Mouse (Mus musculus) limb, embryonic 13.5 days (tissue): ENCODE data around the gene Sardh. TPM values are rescaled to one million over a fixed set of nuclear protein-coding genes. Genes with fewer than 3 reads are reported as not detected.

Experiments
- ATAC-seq: fragments of 200-750 bp; cut with Nextera tagmentation; 2 replicates; pipeline ENCODE4 v1.8.0; 2017; ENCODE audit warnings: low read depth, moderate number of reproducible peaks, moderate TSS enrichment; ENCODE audit not compliant: low FRiP score
- H3K27ac ChIP-seq: fragments of 300-500 bp; sonication (generic); 2 replicates; pipeline ENCODE4 v1.5.1; 2015; ENCODE audit warnings: inconsistent platforms, mild to moderate bottlenecking, moderate library complexity
- H3K27me3 ChIP-seq: fragments of 300-500 bp; sonication (generic); 2 replicates; pipeline ENCODE4 v1.6.1; 2015; ENCODE audit warnings: mild to moderate bottlenecking, inconsistent platforms
- H3K36me3 ChIP-seq: fragments of 300-500 bp; sonication (generic); 2 replicates; pipeline ENCODE4 v1.6.1; 2015; ENCODE audit warnings: inconsistent platforms, mild to moderate bottlenecking, moderate library complexity
- H3K4me1 ChIP-seq: fragments of 300-500 bp; sonication (generic); 2 replicates; pipeline ENCODE4 v1.6.1; 2015; ENCODE audit warnings: inconsistent platforms
- H3K4me2 ChIP-seq: fragments of 300-500 bp; sonication (generic); replicated peaks from 2 replicates; pipeline ENCODE4 v1.6.1; 2015; ENCODE audit warnings: inconsistent platforms, mild to moderate bottlenecking, moderate library complexity
- H3K4me3 ChIP-seq: fragments of 300-500 bp; sonication (generic); 2 replicates; pipeline ENCODE4 v1.5.1; 2015; ENCODE audit warnings: moderate library complexity, mild to moderate bottlenecking, inconsistent platforms
- H3K9ac ChIP-seq: fragments of 300-500 bp; sonication (generic); 2 replicates; pipeline ENCODE4 v1.6.1; 2015; ENCODE audit warnings: mild to moderate bottlenecking, inconsistent platforms
- H3K9me3 ChIP-seq: fragments of 300-500 bp; sonication (generic); 2 replicates; pipeline ENCODE4 v1.6.1; 2016; ENCODE audit warnings: inconsistent platforms
- WGBS: fragments of 180-500 bp; shearing (Covaris S2); methylation state at CpG from one replicate; pipeline ENCODE4 v1.1.7; 2015; 5-methylcytosine and 5-hydroxymethylcytosine counted together
- polyA plus RNA-seq: library from polyadenylated mRNA; unstranded; fragments of >200 nt; fragmentation: Nextera tagmentation; extraction: Ambion mirVana; gene quantifications from 2 replicates; pipeline ENCODE4 v1.2.1, GENCODE M21; 2015

The Sardh gene
- polyA plus RNA-seq, 1 experiment from 2014 or later, result 8.6 TPM

DNA sequence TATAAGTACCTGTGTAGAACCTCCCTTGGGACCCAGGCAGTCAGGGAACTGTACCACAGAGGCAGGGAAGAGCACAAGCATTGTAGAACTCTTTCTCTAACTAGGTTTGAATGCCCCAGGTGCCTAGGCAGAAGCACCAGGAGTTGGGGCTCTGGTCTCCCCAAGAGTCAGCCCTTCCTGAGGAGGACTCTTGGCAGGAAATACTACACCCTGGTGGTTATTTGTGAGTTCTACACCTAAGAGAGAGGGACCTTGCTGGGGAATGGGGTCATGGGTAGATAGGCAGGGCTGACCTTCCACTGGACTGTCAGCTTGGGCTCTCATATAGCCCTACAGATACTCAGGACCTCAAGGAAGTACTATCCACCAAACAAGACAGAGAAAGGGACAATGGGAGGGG, 3.3 kb upstream of the Sardh start:
- ATAC-seq, result no peak
- Histone ChIP-seq H3K9me3 (no peaks in the 10 kb centered on the region), H3K9ac (no peak overlapping the region), H3K36me3 (no peaks in the 10 kb centered on the region), H3K27me3 (no peaks in the 10 kb centered on the region), H3K4me2 (no peak overlapping the region), H3K4me1 (peaks cover 17% of the 10 kb centered on the region), H3K4me3 (no peak overlapping the region), H3K27ac (no peak overlapping the region)

GRCm38 (mm10) chr2:27247487-27247863, 662 bp downstream of the Sardh start:
- WGBS, result 51% methylated on average over 2 of the region's 2 CpGs
- Histone ChIP-seq H3K9me3 (no peaks in the 10 kb centered on the region), H3K4me2 (peak overlapping the region; percentile 53), H3K36me3 (no peaks in the 10 kb centered on the region), H3K4me1 (peaks cover 19% of the 10 kb centered on the region), H3K27me3 (no peaks in the 10 kb centered on the region), H3K27ac (peak overlapping the region; percentile 72; the same call in 1 of the 2 replicates), H3K4me3 (no peak overlapping the region), H3K9ac (no peak overlapping the region)
- no peak; the same call in 1 of the 2 replicates for ATAC-seq

DNA sequence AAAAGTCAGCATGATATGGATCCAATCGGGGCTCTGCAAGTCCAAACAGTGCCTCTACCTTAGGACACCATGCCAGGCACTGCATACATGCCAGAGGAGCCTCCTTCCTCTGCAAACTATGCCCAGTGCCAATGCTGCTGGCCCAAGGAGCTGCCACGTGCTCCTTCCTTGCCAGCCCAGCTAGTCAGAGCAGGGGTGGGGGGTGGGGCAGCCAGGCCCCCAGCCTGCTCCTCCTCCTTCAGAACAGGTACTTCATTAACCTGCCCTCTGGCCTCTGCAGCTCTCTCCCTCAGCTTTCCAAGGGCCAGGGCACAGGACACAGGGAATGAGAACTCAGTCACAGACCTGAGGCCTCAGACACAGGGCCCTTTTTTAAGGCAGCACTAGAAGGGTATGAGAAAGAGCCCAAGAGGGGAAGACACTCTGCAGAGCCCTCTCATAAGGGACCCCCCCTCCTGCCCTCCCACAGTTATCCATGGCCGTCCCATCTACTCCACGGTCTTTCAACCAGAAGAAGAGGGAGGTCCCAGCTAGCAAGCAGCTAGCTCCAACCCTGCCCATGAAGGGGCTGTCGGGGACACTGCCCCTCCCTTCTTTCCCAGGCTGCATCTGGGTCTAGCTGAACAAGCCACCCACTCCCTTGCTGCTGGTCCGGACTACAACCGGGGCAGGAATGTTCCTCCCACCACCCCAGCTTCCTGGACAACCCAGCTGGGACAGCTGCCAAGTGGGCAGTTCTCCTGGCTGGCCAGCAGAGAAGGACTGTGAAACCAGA, 1.2 kb downstream of the Sardh start:
- Histone ChIP-seq H3K36me3 (no peaks in the 10 kb centered on the region), H3K27me3 (no peaks in the 10 kb centered on the region), H3K9me3 (no peaks in the 10 kb centered on the region), H3K4me3 (peak overlapping the region; percentile 7), H3K9ac (peak overlapping the region; percentile 31; the same call in 1 of the 2 replicates), H3K27ac (peak overlapping the region; percentile 72; the same call in 1 of the 2 replicates), H3K4me1 (peaks cover 19% of the 10 kb centered on the region), H3K4me2 (peak overlapping the region; percentile 53)
- peak; percentile 88 for ATAC-seq
- 33% methylated on average over 7 of the region's 7 CpGs for WGBS

DNA sequence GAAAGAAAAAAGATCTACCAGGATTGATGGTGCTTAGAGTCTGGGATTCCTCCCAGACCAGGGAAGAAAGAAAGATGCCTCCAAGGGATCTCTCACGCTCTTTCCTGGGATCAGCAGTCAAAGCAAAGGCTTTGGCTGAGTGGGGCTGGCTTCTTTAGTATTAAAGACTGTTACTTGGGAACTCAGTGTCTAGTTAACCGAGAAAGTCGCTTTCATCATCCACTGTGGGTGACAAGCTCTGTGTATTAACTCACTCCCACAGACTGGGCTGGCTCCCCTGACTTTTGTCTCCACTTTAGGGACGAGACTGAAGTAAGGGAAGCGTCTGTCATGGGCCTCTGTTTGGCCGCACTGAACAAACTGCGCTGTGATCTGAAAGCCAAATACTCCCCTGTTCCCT, 2.2 kb downstream of the Sardh start:
- Histone ChIP-seq H3K4me2 (peak overlapping the region; percentile 53; the same call in 1 of the 2 replicates), H3K36me3 (no peaks in the 10 kb centered on the region), H3K4me3 (no peak overlapping the region), H3K27ac (no peak overlapping the region), H3K4me1 (peaks cover 19% of the 10 kb centered on the region), H3K9ac (no peak overlapping the region), H3K27me3 (no peaks in the 10 kb centered on the region), H3K9me3 (no peaks in the 10 kb centered on the region)
- no peak for ATAC-seq
- WGBS, result 69% methylated on average over 7 of the region's 7 CpGs

DNA sequence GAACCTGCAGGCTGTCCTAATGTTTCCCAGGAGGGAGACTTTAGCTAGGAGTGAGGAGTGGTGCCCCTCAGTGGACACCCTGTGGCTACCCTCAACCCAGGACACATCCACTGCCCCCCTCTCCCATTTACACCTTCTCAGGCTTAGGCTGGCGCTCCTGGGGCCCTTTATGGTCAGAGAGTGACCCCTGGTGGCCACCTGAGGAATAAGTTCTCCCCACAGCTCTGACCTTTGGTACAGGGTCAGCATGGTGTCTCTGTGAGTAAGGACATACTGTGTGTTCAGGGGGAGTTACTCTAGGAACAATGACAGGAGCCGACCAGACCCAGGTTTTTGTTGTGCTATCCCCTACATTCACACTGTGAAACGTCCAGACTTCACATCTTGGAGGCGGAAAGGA, 10.8 kb downstream of the Sardh start:
- 32% methylated on average over 4 of the region's 4 CpGs for WGBS
- Histone ChIP-seq H3K9me3 (no peaks in the 10 kb centered on the region), H3K4me1 (0 out of 2 replicates have a peak, but pooled peaks cover 2% of the 10 kb centered on the region), H3K27me3 (0 out of 2 replicates have a peak, but pooled peaks cover 2% of the 10 kb centered on the region), H3K9ac (no peak overlapping the region), H3K36me3 (no peaks in the 10 kb centered on the region), H3K4me3 (no peak overlapping the region), H3K4me2 (no peak overlapping the region), H3K27ac (no peak overlapping the region)
- 0 out of 2 replicates have a peak, but pooled peaks have one; percentile 28 for ATAC-seq

GRCm38 (mm10) chr2:27235729-27236128, 12.4 kb downstream of the Sardh start:
- H3K9me3 ChIP-seq, result no peaks in the 10 kb centered on the region
- ATAC-seq, result peak; percentile 52; the same call in 1 of the 2 replicates
- 0 out of 2 replicates have a peak, but pooled peaks cover 7% of the 10 kb centered on the region for H3K4me1 ChIP-seq
- 0 out of 2 replicates have a peak, but pooled peaks cover 2% of the 10 kb centered on the region for H3K27me3 ChIP-seq
- no peak overlapping the region for H3K9ac ChIP-seq
- no peak overlapping the region for H3K27ac ChIP-seq
- no peaks in the 10 kb centered on the region for H3K36me3 ChIP-seq
- H3K4me3 ChIP-seq, result no peak overlapping the region
- WGBS, result 21% methylated on average over 3 of the region's 3 CpGs
- H3K4me2 ChIP-seq, result no peak overlapping the region

DNA sequence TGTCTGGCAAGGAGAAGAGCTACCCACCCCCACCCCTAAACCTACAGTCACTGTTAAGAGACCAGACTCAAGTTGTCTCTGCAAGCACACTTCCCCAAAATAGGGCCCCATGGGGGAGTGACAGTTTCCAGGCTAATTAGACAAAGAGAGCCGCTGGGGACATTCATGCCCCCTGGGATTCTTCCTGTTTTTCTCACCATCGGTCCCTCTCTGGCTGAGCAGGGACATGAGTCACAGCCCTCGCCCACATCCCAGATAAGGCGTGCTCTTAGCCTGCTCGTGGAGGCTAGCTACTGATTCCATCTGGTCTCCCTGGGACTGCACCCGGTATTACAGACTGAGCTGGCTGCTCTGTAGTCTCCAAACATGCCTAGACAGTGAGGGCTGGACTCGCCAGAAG, 15.8 kb downstream of the Sardh start:
- Histone ChIP-seq H3K27ac (no peak overlapping the region), H3K4me2 (no peak overlapping the region), H3K4me1 (0 out of 2 replicates have a peak, but pooled peaks cover 7% of the 10 kb centered on the region), H3K9me3 (no peaks in the 10 kb centered on the region), H3K27me3 (0 out of 2 replicates have a peak, but pooled peaks cover 5% of the 10 kb centered on the region), H3K4me3 (no peak overlapping the region), H3K36me3 (no peaks in the 10 kb centered on the region), H3K9ac (no peak overlapping the region)
- ATAC-seq, result no peak
- 19% methylated on average over 7 of the region's 7 CpGs for WGBS

- ATAC-seq, result no peak
- 76% methylated on average over 2 of the region's 2 CpGs for WGBS
- Histone ChIP-seq H3K27ac (no peak overlapping the region), H3K36me3 (no peaks in the 10 kb centered on the region), H3K27me3 (0 out of 2 replicates have a peak, but pooled peaks cover 2% of the 10 kb centered on the region), H3K9me3 (no peaks in the 10 kb centered on the region), H3K4me1 (peaks cover 19% of the 10 kb centered on the region), H3K9ac (no peak overlapping the region), H3K4me3 (no peak overlapping the region), H3K4me2 (no peak overlapping the region)
Observed at GRCm38 (mm10) chr2:27229481-27230105, 18.5 kb downstream of the Sardh start.

GRCm38 (mm10) chr2:27228809-27229480, 19.2 kb downstream of the Sardh start:
- no peak overlapping the region for H3K9ac ChIP-seq
- no peak for ATAC-seq
- H3K4me1 ChIP-seq, result peaks cover 19% of the 10 kb centered on the region
- no peak overlapping the region for H3K4me3 ChIP-seq
- no peak overlapping the region for H3K27ac ChIP-seq
- 76% methylated on average over 5 of the region's 5 CpGs for WGBS
- no peaks in the 10 kb centered on the region for H3K36me3 ChIP-seq
- no peak overlapping the region for H3K4me2 ChIP-seq
- 0 out of 2 replicates have a peak, but pooled peaks cover 2% of the 10 kb centered on the region for H3K27me3 ChIP-seq
- H3K9me3 ChIP-seq, result no peaks in the 10 kb centered on the region

DNA sequence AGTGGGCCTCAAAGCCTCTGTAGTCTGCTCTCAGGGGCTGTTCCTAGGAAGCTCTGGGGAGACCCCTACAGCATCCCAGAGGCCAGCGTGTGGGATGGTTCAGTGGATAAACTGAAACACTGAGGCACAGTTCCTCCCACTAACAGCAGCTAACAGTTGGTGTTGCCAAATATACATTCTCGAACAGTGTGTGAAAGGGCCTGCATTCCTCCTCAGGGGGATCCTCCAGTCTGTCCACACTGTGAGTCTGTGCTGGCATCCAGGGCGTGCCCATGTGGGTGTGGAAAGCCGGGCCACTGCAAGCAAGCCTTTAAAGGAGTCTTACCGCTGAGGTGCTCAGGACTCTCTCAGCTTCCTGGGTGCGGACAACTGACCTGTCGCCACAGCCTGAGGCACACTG, 21.6 kb downstream of the Sardh start:
- H3K9ac ChIP-seq, result 0 out of 2 replicates have a peak overlapping the region, but pooled peaks have one; percentile 19
- peaks cover 15% of the 10 kb centered on the region for H3K4me1 ChIP-seq
- no peak for ATAC-seq
- no peaks in the 10 kb centered on the region for H3K36me3 ChIP-seq
- no peak overlapping the region for H3K4me3 ChIP-seq
- WGBS, result 70% methylated on average over 7 of the region's 7 CpGs
- H3K9me3 ChIP-seq, result no peaks in the 10 kb centered on the region
- no peak overlapping the region for H3K27ac ChIP-seq
- H3K27me3 ChIP-seq, result 0 out of 2 replicates have a peak, but pooled peaks cover 2% of the 10 kb centered on the region
- no peak overlapping the region for H3K4me2 ChIP-seq

DNA sequence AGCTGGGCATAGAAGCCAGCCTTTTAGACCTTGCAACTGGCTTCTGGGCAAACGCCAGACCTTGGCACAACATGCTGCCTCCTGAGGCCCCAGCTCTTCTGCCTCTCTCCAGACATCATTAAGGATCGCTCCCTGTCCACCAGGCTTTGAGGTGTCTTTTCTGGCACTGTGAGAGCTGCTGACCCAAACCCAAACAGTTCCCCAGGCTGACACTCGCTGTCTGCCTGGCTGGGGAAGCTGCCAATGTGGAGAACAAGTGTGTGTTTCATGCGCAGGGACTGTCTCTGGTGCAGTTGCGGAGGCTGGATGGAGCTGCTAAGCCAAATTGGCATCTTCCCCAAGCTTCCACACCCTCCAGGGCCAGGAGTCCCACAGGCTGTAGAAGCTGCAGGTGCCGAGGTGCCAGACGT, 25.1 kb downstream of the Sardh start:
- Histone ChIP-seq H3K9me3 (no peaks in the 10 kb centered on the region), H3K27me3 (no peaks in the 10 kb centered on the region), H3K4me1 (peaks cover 15% of the 10 kb centered on the region), H3K4me3 (no peak overlapping the region), H3K27ac (no peak overlapping the region), H3K36me3 (no peaks in the 10 kb centered on the region), H3K4me2 (no peak overlapping the region), H3K9ac (no peak overlapping the region)
- 77% methylated on average over 7 of the region's 7 CpGs for WGBS
- no peak for ATAC-seq

DNA sequence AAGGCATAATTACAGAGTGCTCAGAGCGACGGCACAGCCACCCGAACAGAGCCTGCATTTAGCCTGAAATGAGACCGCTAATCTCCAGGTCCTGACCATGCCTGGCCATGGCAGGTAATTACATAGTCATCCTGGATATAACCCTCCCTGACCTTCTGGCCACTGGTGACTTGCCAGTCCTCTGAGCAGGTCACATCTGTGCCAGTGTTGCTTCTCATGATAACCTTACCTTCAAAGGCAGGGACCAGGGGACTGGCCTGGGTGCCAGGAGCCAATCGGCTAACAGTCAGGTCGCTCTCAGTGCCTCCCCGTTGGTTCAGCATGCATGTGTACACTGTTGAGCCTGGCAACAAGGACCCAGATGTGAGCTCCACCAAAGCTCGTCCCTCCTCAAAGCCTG, 29.6 kb downstream of the Sardh start:
- H3K27ac ChIP-seq, result no peak overlapping the region
- WGBS, result 82% methylated on average over 8 of the region's 8 CpGs
- ATAC-seq, result no peak
- no peaks in the 10 kb centered on the region for H3K36me3 ChIP-seq
- 0 out of 2 replicates have a peak, but pooled peaks cover 3% of the 10 kb centered on the region for H3K4me1 ChIP-seq
- H3K9ac ChIP-seq, result no peak overlapping the region
- no peaks in the 10 kb centered on the region for H3K9me3 ChIP-seq
- no peaks in the 10 kb centered on the region for H3K27me3 ChIP-seq
- H3K4me2 ChIP-seq, result no peak overlapping the region
- no peak overlapping the region for H3K4me3 ChIP-seq
